Mouse (Mus musculus) splenic B cell, adult 2 months (primary cell): ENCODE results near the gene Mapk12.

Source experiments
- DNase-seq: peaks from one replicate; pipeline ENCODE4 v3.0.0-alpha.2; 2011; ENCODE audit warnings: low read depth, low spot score
- H3K27me3 ChIP-seq: 2 replicates; pipeline ENCODE4 v1.6.1; 2012; ENCODE audit warnings: mild to moderate bottlenecking, low read length, moderate library complexity, mixed read lengths; ENCODE audit not compliant: control insufficient read depth, poor library complexity, insufficient read depth, severe bottlenecking
- H3K36me3 ChIP-seq: 2 replicates; pipeline ENCODE4 v1.6.1; 2012; ENCODE audit warnings: mild to moderate bottlenecking, low read length, moderate library complexity, mixed read lengths; ENCODE audit not compliant: control insufficient read depth, poor library complexity, insufficient read depth, severe bottlenecking

Mapk12 gene

DNA sequence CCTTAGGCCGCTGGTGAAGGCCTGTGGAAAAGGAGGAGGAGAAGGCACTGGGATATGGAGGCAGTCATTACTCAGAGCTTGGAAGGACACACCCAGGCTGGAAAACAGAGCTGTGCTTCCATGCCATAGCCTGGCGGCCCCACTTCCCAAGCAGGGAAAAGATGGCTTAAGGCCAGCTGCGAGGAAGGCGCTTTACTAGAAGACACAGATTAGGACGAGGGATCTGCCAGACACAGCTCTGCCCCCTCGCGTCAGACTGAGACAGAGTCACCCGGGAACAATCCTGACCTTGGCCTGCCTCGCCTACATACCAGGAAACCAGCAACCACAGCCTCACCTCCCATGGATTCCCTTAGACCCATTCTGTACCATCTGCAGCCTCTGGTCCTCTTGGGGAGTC is 30.4 kb downstream of the Mapk12 start:
- no peak for DNase-seq
- Histone ChIP-seq H3K36me3 (peaks cover 7% of the 10 kb centered on the region), H3K27me3 (no peaks in the 10 kb centered on the region)

DNA sequence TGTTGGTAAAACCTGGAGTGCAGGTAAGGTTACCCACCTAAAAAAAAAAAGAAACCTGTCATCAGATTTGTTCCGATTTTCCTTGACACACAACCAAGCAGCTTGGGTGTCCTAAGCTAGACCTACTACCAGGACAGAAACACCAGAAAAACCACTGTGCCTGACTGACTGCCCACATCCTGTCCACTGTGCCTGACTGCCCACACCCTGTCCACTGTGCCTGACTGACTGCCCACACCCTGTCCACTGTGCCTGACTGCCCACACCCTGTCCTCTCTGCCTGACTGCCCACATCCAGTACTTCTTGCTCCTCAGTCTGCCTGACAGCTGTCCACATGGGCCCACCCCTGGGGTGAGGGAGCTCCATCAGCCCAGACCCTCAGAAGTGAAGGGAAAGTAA is 33.5 kb downstream of the Mapk12 start:
- H3K27me3 ChIP-seq = no peaks in the 10 kb centered on the region
- peaks cover 8% of the 10 kb centered on the region for H3K36me3 ChIP-seq
- DNase-seq = no peak

GRCm38 (mm10) chr15:89106073-89106472 is 34.4 kb downstream of the Mapk12 start:
- Histone ChIP-seq H3K27me3 (no peaks in the 10 kb centered on the region), H3K36me3 (peaks cover 9% of the 10 kb centered on the region)
- DNase-seq = no peak

DNA sequence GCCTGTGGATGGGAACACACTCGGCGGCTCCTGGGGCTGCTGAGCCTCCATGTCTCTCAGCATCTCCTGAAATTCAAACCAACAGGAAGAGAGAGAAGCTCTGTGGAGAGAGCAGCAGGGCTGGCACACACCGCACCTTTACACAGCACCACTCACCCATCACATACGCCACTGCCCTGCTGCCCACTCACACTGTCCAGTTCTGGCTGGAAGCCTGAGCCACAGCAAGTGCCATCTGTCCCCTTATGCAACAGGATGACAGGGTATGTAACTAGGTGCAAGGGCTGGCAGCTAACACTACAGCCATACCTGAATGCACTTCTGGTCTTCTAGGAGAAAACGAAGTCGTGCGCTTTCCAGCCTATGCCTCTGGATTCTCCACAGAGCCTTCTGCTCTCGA is 36.1 kb downstream of the Mapk12 start:
- H3K27me3 ChIP-seq = no peaks in the 10 kb centered on the region
- no peak for DNase-seq
- peaks cover 9% of the 10 kb centered on the region; the same call in 1 of the 2 replicates for H3K36me3 ChIP-seq

- Histone ChIP-seq H3K27me3 (no peaks in the 10 kb centered on the region), H3K36me3 (peaks cover 9% of the 10 kb centered on the region; the same call in 1 of the 2 replicates)
- DNase-seq = no peak
Measured at GRCm38 (mm10) chr15:89103921-89104320, 36.6 kb downstream of the Mapk12 start.

DNA sequence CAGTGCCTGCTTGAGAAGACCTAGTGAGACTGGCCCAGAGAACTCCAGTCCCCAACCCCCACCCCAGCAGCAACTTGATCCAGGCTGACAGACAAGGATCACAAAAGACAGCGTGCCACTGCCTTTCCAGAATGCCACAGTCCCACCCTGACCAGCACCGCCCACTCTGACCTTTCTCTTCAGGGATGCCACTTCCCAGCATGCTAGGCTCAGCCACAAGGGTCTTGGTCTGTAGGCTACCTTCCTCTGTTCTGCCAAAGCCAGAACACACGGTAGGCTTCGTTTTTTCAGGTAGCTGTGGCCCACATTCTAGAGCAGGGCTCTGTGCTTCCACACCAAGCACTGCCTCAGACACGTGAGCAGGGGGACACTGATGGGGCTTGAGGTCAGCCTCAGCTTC is 37.9 kb downstream of the Mapk12 start:
- no peak for DNase-seq
- Histone ChIP-seq H3K27me3 (no peaks in the 10 kb centered on the region), H3K36me3 (peaks cover 10% of the 10 kb centered on the region)

DNA sequence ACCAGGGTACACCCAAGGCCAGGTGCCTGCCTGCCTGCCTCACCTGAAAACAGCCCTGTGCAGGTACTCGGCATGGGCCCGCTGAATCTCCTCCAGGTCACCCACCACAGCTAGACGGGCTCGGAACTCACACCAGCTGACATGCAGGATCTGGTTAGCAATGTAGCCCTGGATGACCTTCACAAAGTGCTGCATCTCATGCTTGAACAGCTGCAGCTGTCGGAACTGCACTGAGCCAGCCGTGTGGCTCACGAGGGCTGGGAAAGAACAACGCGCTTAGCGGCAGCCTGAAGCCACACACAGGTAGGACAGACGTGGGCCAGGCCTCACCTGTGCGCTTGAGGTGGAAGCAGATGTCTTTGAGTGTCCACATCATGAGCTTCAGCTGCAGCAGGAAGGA is 39.7 kb downstream of the Mapk12 start:
- DNase-seq = no peak

DNA sequence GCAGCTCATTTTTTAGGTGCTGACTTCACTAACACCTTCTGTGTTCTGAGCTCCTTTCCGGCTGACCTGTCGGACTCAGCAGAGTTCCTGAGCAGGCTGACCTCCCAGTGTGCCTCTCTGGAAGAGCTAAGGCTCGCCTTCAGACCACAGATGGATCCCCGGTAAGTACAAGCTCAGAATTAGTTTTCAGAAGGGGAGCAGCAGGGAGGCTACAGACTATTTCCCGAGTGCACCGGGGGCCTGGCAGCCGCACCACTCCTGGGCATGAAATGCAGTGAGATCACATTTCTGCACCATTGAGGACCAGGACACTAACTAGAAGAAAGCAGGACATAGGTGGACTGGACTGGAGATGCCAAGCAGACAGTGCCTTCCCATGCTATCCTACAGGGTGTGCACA is 41.9 kb downstream of the Mapk12 start:
- DNase-seq = no peak
- no peaks in the 10 kb centered on the region for H3K27me3 ChIP-seq
- peaks cover 14% of the 10 kb centered on the region for H3K36me3 ChIP-seq

More for the DNA sequence above, 39.7 kb downstream of the Mapk12 start:
- Histone ChIP-seq H3K27me3 (no peaks in the 10 kb centered on the region), H3K36me3 (peaks cover 12% of the 10 kb centered on the region)

- DNase-seq = no peak
- no peaks in the 10 kb centered on the region for H3K27me3 ChIP-seq
- peaks cover 14% of the 10 kb centered on the region for H3K36me3 ChIP-seq
Measured at GRCm38 (mm10) chr15:89097450-89097849, 43.1 kb downstream of the Mapk12 start.

DNA sequence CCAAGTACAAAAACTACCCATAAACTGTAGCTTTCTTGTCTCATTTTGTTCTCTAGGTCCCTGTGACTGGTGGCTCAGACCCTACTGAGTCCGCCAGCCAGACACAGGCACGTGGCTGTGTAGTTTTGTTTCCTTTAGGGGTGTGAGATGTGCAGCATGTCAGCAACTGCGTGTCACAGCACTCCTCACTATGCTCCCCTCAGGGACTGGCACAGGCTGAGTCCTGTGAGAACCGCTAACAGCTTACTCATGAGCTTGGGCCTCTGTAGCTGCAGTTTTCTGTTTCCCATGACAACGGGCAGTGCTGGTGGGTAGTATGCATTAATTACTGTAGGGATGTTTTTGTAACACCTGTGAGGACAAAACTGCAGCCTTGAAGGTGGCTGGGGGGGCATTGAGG is 48.3 kb downstream of the Mapk12 start:
- DNase-seq = no peak
- H3K27me3 ChIP-seq = no peaks in the 10 kb centered on the region

GRCm38 (mm10) chr15:89090662-89091061 is 49.8 kb downstream of the Mapk12 start:
- Histone ChIP-seq H3K36me3 (peaks cover 7% of the 10 kb centered on the region), H3K27me3 (no peaks in the 10 kb centered on the region)
- DNase-seq = no peak

More for the DNA sequence above, 48.3 kb downstream of the Mapk12 start:
- peaks cover 9% of the 10 kb centered on the region for H3K36me3 ChIP-seq

- Histone ChIP-seq H3K27me3 (no peaks in the 10 kb centered on the region), H3K36me3 (peaks cover 4% of the 10 kb centered on the region)
- no peak for DNase-seq
Measured at GRCm38 (mm10) chr15:89089248-89090051, 51.1 kb downstream of the Mapk12 start.

DNA sequence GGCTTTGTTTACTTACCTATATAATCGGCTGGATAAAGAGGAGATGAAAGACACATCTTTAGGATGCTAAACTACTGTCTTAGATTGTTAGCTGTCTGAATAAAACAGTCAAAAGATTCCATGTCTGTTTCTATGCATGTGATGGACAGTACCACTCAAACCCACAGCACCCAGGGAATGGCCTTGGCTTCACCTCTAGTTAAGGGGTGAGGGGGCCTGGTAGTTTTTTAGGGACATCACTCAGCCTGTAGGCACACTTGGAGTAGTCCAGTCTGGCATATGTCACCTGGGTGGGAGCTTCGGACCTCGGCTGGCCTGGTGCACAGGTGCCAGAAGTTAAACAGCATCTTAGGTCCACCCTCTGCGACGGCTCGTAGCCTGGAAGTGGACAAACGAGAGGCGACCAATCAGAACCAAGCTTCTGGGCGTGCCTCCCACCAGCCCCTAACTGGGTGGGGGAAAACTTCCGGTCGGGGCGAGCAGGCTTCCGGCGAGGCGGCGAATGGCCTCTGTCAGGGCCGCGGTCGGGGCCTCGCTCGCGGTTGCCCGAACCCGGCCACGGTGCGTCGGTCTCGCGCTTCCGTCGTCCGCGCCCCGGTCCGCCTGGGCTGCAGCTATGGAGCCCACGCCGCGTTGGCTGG is 51.8 kb downstream of the Mapk12 start, which contains the start of gene Selenoo:
Gene Selenoo (plus strand): TSS at position 478 of the 641 bp plus-strand sequence.
- Histone ChIP-seq H3K27me3 (no peaks in the 10 kb centered on the region), H3K36me3 (peaks cover 3% of the 10 kb centered on the region; the same call in 1 of the 2 replicates)
- DNase-seq = peak; percentile 84

GRCm38 (mm10) chr15:89084826-89085225 is 55.7 kb downstream of the Mapk12 start:
- no peak for DNase-seq
- Histone ChIP-seq H3K27me3 (no peaks in the 10 kb centered on the region), H3K36me3 (peaks cover 10% of the 10 kb centered on the region)

DNA sequence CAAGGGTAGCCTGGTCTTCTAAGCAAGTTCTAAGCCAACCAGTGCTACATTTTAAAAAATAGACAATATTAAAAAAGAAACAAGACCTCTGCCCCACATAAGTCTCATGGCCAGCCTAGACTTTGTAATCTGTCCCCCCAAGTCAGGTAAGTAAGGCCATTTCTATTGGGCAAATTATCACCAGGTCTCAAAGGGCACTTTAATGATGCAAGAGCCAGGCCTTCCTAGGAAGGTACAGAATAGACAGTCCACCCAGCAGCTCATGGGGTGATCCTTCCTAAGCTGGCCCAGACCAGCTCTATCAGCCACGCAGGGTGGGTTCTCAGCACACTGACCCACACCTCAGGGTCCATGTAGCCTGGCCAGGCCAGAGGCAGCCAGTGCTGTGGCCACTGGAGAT is 56.6 kb downstream of the Mapk12 start:
- DNase-seq = no peak
- peaks cover 11% of the 10 kb centered on the region for H3K36me3 ChIP-seq
- H3K27me3 ChIP-seq = no peaks in the 10 kb centered on the region
